Mouse (Mus musculus) frontal cortex, postnatal 14 days (tissue): ENCODE measurements around the gene Olfr1175-ps.

ENCODE experiments used
- DNase-seq, 2 experiments: peaks; one replicate each; pipeline ENCODE4 v3.0.0; 2022; ENCODE audit warnings: low spot score in 2 of 2

Gene Olfr1175-ps

GRCm38 (mm10) chr2:88327115-88327514, at the start of gene Olfr1175-ps:
TSS of gene Olfr1175-ps (minus strand) at chr2:88327215.
- DNase-seq: no peak

GRCm38 (mm10) chr2:88356304-88356703, 29.3 kb upstream of the Olfr1175-ps start:
- DNase-seq: no peak

- DNase-seq: no peak
These were observed 19.4 kb upstream of the Olfr1175-ps start, which contains the start of gene Olfr1177-ps for GRCm38 (mm10) chr2:88346392-88346791. TSS of gene Olfr1177-ps (minus strand) at chr2:88346492.

- DNase-seq: no peak
These were observed 9.4 kb upstream of the Olfr1175-ps start, which contains the start of gene Olfr1176 for GRCm38 (mm10) chr2:88336421-88336820. TSS of gene Olfr1176 (plus strand) at chr2:88336721.

- no peak for DNase-seq
These were observed 12.0 kb downstream of the Olfr1175-ps start, which contains the start of gene Olfr1174-ps for GRCm38 (mm10) chr2:88315035-88315434. TSS of gene Olfr1174-ps (minus strand) at chr2:88315135.

DNA sequence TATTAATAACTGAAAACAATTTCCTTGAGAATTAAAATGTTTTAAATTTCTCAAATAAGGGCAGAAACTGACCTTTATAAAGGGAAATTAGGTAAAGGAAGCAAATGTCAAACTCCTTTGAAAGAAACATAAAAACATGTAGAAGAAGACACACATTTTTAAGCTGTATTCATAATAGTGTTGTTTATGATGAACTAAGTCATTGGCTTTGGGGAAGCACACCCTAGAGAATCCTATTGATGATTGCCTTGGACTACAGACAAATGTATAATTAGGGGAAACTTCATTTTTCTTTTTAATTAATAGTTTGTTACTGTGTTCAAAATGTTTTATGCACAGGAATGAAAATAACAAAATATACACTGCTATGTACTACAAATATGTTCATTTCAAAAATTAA, 47.2 kb downstream of the Olfr1175-ps start, which contains the start of gene Olfr1173:
Gene Olfr1173 (minus strand): TSS at position 101 of the 400 bp plus-strand sequence.
- no peak for DNase-seq
